Mouse (Mus musculus) regulatory T cell (primary cell): ENCODE results near the gene Slc30a5.

Experiments used
- in situ Hi-C: fragments of 300-600 bp; cut with MboI, MseI; formaldehyde crosslinking; loops from one replicate; pipeline ENCODE4 v1.15.1; 2025; ENCODE audit warnings: high pct_unique_total_duplicates

Slc30a5 gene

GRCm38 (mm10) chr13:100775252-100776055, 57.8 kb downstream of the Slc30a5 start, which contains the start of gene Cenph:
Gene Cenph, minus strand, starts transcription at chr13:100775899.
- in situ Hi-C loops = no loop called here

GRCm38 (mm10) chr13:100774704-100775103, 58.5 kb downstream of the Slc30a5 start:
- in situ Hi-C loops = no loop called here

GRCm38 (mm10) chr13:100755329-100755728, 77.9 kb downstream of the Slc30a5 start:
- in situ Hi-C loops = no loop called here

- in situ Hi-C loops = no loop called here
Measured at GRCm38 (mm10) chr13:100754186-100754585, 79.0 kb downstream of the Slc30a5 start.

GRCm38 (mm10) chr13:100753011-100753410, 80.2 kb downstream of the Slc30a5 start:
- in situ Hi-C loops = no loop called here
